In the genomic region with DNA sequence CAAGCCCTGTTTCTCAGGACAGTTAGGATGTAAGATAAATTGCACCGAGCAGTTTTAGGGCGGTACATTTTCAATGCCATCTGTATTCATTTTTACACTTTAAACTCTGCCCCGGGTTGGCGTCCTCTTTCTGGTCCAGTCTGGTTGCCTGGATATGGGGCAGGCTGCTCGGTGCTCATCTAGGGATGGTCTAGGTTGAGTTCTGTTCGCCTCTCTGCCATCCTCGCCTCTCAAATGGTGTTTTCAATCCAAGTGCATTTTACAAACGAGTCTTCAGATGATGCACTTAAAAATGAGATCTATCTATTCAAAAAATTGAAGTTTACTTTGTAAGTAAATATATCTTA, we compare ENCODE assay signal across 9 mouse cellular contexts. TPM values are rescaled to one million over a fixed set of nuclear protein-coding genes. Genes with fewer than 3 reads are reported as not detected.
DNase-seq lines count a peak whose midpoint lies in the region; ATAC-seq and TF ChIP-seq lines count a peak whose summit lies in the region.
"Had no signal": no experiment of that assay in that cellular context is flagged by ENCODE, and none has a peak within 500 bp of the region (broad histone marks: within the 10 kb centered on the region; RNA-seq: fewer than 3 reads in every experiment).

No protein-coding gene starts in this region.

- H3K4me1 ChIP-seq in heart, embryonic 13.5 days: peaks cover 3% of the 10 kb centered on the region
- no peaks in the 10 kb centered on the region for H3K4me1 ChIP-seq in E14TG2a.4 (replicated peaks; ENCODE audit: low read depth, low read length)
- no peaks in the 10 kb centered on the region for H3K4me1 ChIP-seq in forebrain, embryonic 15.5 days
- no peaks in the 10 kb centered on the region; the same call in none of the 2 replicates for H3K4me1 ChIP-seq in liver, embryonic 16.5 days (ENCODE audit: control insufficient read depth, low read depth, low read length)

- no peak for DNase-seq in heart, postnatal 10 days
- DNase-seq in adrenal gland, postnatal 14 days: no peak
- no peak for DNase-seq in frontal cortex, postnatal 10 days (ENCODE audit: low spot score in 2 of 2)
- no peak for DNase-seq in left cerebral cortex, postnatal 10 days (ENCODE audit: extremely low spot score in 1 of 2, low spot score in 2 of 2)

- no peak for ATAC-seq in heart, embryonic 13.5 days (ENCODE audit: extremely low read depth, insufficient number of reproducible peaks, low FRiP score, low TSS enrichment)
- ATAC-seq in forebrain, embryonic 15.5 days (replicated peaks): peak; percentile 23
- ATAC-seq in liver, embryonic 16.5 days (ENCODE audit: low read depth): no peak

- H3K9me3 ChIP-seq in heart, embryonic 13.5 days: no peaks in the 10 kb centered on the region
- peaks cover 30% of the 10 kb centered on the region for H3K9me3 ChIP-seq in E14TG2a.4 (ENCODE audit: low read length)
- no peaks in the 10 kb centered on the region for H3K9me3 ChIP-seq in forebrain, embryonic 15.5 days
- H3K9me3 ChIP-seq in liver, embryonic 16.5 days (replicated peaks; ENCODE audit: control insufficient read depth, low read length): no peaks in the 10 kb centered on the region

- no peaks in the 10 kb centered on the region for H3K36me3 ChIP-seq in heart, embryonic 13.5 days
- no peaks in the 10 kb centered on the region for H3K36me3 ChIP-seq in E14TG2a.4 (ENCODE audit: insufficient read depth, low read length)
- H3K36me3 ChIP-seq in forebrain, embryonic 15.5 days: no peaks in the 10 kb centered on the region
- no peaks in the 10 kb centered on the region for H3K36me3 ChIP-seq in liver, embryonic 16.5 days (ENCODE audit: control insufficient read depth, insufficient read depth)
- H3K36me3 ChIP-seq: G1E had no signal

- peak overlapping the region; percentile 99 for H3K4me2 ChIP-seq in heart, embryonic 13.5 days
- H3K4me2 ChIP-seq in forebrain, embryonic 15.5 days (replicated peaks): peak overlapping the region; percentile 78
- H3K4me2 ChIP-seq in liver, embryonic 16.5 days (ENCODE audit: low read depth, low read length): peak overlapping the region; percentile 87

- WGBS in heart, embryonic 13.5 days: 5% methylated on average over 8 of the region's 8 CpGs
- 4% methylated on average over 8 of the region's 8 CpGs for WGBS in forebrain, embryonic 15.5 days
- 7% methylated on average over 8 of the region's 8 CpGs for WGBS in liver, embryonic 16.5 days (ENCODE audit: insufficient replicate concordance)

- TF ChIP-seq CTCF in E14TG2a.4 (conservative IDR thresholded peaks at IDR 0.05; ENCODE audit: low read length): no peak

- peak overlapping the region; percentile 78 for H3K4me3 ChIP-seq in heart, embryonic 13.5 days
- H3K4me3 ChIP-seq in E14TG2a.4 (replicated peaks; ENCODE audit: low read length): peak overlapping the region; percentile 82
- H3K4me3 ChIP-seq in forebrain, embryonic 15.5 days: peak overlapping the region; percentile 56
- peak overlapping the region; percentile 61 for H3K4me3 ChIP-seq in liver, embryonic 16.5 days (ENCODE audit: low read depth, low read length)

- H3K27ac ChIP-seq in heart, embryonic 13.5 days (replicated peaks): 0 out of 2 replicates have a peak overlapping the region, but pooled peaks have one; percentile 21
- no peak overlapping the region for H3K27ac ChIP-seq in forebrain, embryonic 15.5 days (replicated peaks)
- no peak overlapping the region for H3K27ac ChIP-seq in liver, embryonic 16.5 days (ENCODE audit: low read length)

- H3K9ac ChIP-seq in heart, embryonic 13.5 days: peak overlapping the region; percentile 84
- H3K9ac ChIP-seq in forebrain, embryonic 15.5 days (replicated peaks): peak overlapping the region; percentile 55
- peak overlapping the region; percentile 50; the same call in 1 of the 2 replicates for H3K9ac ChIP-seq in liver, embryonic 16.5 days (ENCODE audit: low read depth, low read length)

- H3K27me3 ChIP-seq in heart, embryonic 13.5 days (replicated peaks): no peaks in the 10 kb centered on the region
- H3K27me3 ChIP-seq in E14TG2a.4 (ENCODE audit: insufficient read depth, low read length): peaks cover 6% of the 10 kb centered on the region; the same call in 1 of the 2 replicates
- no peaks in the 10 kb centered on the region for H3K27me3 ChIP-seq in forebrain, embryonic 15.5 days
- no peaks in the 10 kb centered on the region for H3K27me3 ChIP-seq in liver, embryonic 16.5 days (ENCODE audit: control insufficient read depth, insufficient read depth, low read depth, low read length)

- intact Hi-C loops in heart, postnatal 10 days (cut with DNase I): no loop called here
- intact Hi-C loops in left cerebral cortex, postnatal 10 days (cut with DNase I): no loop called here

RNA-seq across cellular contexts. Expression of gene Fbxl21, which starts 0.5 kb away (rescaled TPM):
- 1.1 and 1.6 TPM in 2 replicates for polyA plus RNA-seq in heart, embryonic 13.5 days (2015; fragmentation: Nextera tagmentation; extraction: Ambion mirVana)
- total RNA-seq in heart, postnatal 10 days (2021): 1 to 10 TPM; 1.0 to 1.1 TPM
- polyA plus RNA-seq in forebrain, embryonic 15.5 days (2015; fragmentation: Nextera tagmentation; extraction: Ambion mirVana): 2.4 and 2.9 TPM in 2 replicates
- 0.51 and 0.54 TPM in 2 replicates for polyA plus RNA-seq in liver, embryonic 16.5 days (2015; fragmentation: Nextera tagmentation; extraction: Ambion mirVana)
- 2.7 and 3.0 TPM in 2 replicates for total RNA-seq in adrenal gland, postnatal 14 days (2021)
- total RNA-seq in left cerebral cortex, postnatal 10 days (2021): 1 to 10 TPM; 3.8 to 4.2 TPM
- polyA plus RNA-seq: G1E had no signal

RNA-seq across cellular contexts. Expression of gene Lect2, which starts 25.5 kb away (rescaled TPM):
- polyA plus RNA-seq in heart, embryonic 13.5 days (2015; fragmentation: Nextera tagmentation; extraction: Ambion mirVana): 0.19 and 3.0 TPM in 2 replicates
- not detected for total RNA-seq in heart, postnatal 10 days (2021)
- polyA plus RNA-seq in forebrain, embryonic 15.5 days (2015; fragmentation: Nextera tagmentation; extraction: Ambion mirVana): not detected in 2 replicates
- 40.2 and 45.4 TPM in 2 replicates for polyA plus RNA-seq in liver, embryonic 16.5 days (2015; fragmentation: Nextera tagmentation; extraction: Ambion mirVana)
- 1.3 and 46.7 TPM in 2 replicates for total RNA-seq in adrenal gland, postnatal 14 days (2021)
- not detected for total RNA-seq in left cerebral cortex, postnatal 10 days (2021)
- polyA plus RNA-seq: G1E had no signal

RNA-seq across cellular contexts. Expression of gene Il9, which starts 40.7 kb away (rescaled TPM):
- not detected in 2 replicates for polyA plus RNA-seq in heart, embryonic 13.5 days (2015; fragmentation: Nextera tagmentation; extraction: Ambion mirVana)
- not detected for total RNA-seq in heart, postnatal 10 days (2021)
- polyA plus RNA-seq in forebrain, embryonic 15.5 days (2015; fragmentation: Nextera tagmentation; extraction: Ambion mirVana): not detected in 2 replicates
- polyA plus RNA-seq in liver, embryonic 16.5 days (2015; fragmentation: Nextera tagmentation; extraction: Ambion mirVana): not detected in 2 replicates
- not detected in 2 replicates for total RNA-seq in adrenal gland, postnatal 14 days (2021)
- not detected for total RNA-seq in left cerebral cortex, postnatal 10 days (2021)
- total RNA-seq: G1E had no signal
- polyA plus RNA-seq: G1E had no signal
